Mouse (Mus musculus) v-Abl transformed pro-B cells (cell line): ENCODE results near the gene Pyroxd2.

Experiments
- in situ Hi-C, 2 experiments: fragments of 400-800 bp; cut with MboI; formaldehyde crosslinking; loops; one replicate each; pipeline ENCODE4 v1.15.1; 2025; ENCODE audit not compliant: unreplicated experiment in 2 of 2

Gene Pyroxd2

DNA sequence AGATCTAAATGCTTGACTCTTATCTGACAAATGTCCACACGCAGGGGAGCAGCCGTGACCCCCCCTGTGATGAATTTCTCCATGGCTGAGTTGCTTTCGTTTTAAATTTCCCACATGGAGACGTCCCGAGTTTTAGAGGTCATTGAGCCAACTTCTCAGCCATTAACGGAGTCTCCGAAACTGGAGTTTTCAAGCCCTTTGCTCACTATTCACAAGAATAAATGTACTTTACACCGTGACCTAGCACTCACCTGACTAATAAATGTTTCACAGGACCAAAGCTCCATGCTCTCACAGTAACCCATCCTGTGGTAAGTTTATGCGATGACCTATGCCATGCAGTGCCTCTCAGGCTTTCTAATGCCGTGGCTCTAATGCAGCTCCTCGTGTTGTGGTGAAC, 2.4 kb downstream of the Pyroxd2 start:
- in situ Hi-C loops = no loop called here

DNA sequence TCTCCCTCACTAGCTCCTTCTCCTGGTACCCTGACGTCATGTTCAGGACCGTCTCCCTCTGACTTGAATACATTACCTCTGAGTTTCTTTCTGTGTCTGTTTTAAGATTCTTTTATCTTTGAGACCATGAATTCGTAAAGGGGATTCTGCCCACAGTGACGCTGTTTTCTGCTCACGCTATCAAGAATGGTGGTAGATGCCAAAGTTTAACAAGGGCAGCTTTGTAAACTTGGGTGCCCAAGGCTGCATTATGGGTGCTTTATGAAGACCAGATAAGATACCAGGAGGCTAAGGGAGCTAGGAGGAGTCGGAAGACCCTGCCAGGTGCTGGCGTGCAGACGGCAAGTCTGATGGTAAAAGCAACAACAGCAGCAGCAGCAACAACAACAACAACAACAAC, 5.9 kb downstream of the Pyroxd2 start:
- in situ Hi-C loops = no loop called here

DNA sequence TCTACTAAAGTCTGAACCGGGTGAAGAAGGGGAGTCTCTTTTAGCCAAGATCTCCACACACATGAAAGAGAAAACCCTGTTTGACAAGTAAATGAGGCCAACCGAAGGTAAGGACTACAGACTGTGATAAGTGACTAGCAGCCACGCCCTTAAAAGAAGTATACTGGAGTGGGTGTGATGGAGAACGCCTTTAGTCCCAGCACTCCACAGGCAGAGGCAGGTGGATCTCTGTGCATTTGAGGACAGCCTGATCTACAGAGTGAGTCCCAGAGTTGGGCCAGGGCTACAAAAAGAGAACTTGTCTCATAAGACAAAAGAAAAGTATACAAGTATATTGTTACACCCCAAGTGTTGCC, 6.7 kb downstream of the Pyroxd2 start:
- in situ Hi-C loops = no loop called here

DNA sequence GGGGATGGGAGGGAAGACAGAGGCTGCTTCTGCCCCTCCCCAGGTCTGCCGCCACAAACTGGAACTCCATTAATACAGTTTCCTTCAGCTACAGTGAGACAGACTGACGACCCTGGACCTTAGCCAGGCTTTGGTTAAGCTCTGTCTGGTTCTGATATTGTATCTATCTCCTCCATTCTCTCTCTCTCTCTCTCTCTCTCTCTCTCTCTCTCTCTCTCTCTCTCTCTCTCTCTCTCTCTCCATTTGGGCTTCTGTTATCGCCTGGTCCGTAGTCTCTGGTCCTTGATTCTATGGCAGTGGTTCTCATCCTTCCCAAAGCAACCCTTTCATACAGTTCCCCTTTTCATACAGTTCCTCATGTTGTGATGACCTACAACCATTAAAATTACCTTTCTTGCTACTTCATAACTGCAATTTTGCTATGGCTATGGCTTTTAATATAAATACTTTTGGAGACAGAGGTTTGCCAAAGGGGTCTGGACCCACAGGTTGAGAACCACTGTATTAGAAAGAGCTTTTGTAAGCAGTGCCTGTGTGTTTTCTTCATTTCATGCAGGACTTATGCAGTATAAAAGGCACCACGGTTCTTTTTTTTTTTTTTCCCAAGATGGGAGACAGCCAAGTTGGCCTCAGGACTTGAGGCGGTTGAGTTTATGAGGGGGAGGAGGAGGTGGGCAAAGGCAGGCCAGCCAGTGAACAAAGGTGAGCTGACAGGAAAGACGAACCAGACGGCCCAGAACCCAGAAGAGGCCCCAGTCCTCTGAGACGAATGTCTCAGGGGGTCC, 7.3 kb downstream of the Pyroxd2 start:
- in situ Hi-C loops = no loop called here

DNA sequence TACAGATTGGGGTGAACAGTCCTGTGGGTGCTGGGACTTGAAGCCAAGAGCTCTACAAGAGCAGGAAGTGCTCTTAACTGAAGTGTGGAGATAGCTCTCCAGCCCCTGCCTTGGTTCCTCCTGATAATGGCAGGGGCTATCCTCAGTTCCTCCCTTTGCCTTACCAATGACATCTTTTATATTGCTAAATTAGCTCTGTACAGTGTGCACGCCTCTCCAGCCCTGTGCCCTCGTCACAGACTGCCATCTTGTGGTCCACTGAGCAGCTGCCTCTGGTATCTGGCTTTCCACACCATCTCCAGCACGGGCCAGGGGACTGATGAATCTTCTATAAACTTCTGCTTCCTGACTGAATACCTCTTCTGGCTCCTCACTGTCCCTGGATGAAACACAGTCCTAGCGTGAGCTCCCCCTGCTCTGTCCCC, 8.4 kb downstream of the Pyroxd2 start:
- in situ Hi-C loops = no loop called here

DNA sequence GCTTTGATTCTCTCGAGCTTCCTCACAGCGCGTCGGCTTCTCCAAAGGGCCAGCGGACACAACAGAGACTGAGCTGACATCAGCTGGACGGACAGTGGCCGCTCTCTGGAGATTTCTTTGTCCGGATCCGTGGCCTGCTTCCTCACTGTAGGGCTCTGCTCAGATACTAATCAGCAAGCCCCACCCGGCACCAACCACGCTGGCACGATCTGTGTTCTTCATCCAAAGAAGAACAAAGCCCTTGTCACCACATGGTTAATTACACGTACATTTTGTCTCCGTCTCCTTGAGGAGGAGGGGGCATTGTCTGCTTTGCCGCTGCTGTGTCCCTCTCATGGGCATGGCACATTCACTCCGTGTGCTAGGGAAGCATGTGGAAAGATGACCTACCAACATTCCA, 9.3 kb downstream of the Pyroxd2 start:
- in situ Hi-C loops = no loop called here

DNA sequence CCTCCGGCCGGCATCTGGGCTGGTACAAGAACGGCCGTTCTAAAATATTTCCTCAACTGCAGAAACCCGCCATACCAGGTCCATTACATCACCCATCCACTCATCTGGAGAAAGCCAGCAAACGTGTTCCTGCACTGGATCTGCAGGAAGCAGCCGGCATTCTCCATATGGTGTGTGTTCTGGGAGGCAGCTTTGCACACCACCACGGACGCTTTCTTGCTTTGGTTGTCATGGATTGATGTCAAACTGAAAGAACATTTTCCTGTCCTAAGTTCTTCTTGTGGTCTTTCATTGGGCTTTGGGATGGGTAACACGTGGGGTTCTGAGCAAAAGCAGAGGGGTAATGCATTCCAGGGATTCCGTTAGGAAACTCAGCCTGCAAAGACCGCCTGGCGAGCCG, 10.7 kb downstream of the Pyroxd2 start:
- in situ Hi-C loops = no loop called here

DNA sequence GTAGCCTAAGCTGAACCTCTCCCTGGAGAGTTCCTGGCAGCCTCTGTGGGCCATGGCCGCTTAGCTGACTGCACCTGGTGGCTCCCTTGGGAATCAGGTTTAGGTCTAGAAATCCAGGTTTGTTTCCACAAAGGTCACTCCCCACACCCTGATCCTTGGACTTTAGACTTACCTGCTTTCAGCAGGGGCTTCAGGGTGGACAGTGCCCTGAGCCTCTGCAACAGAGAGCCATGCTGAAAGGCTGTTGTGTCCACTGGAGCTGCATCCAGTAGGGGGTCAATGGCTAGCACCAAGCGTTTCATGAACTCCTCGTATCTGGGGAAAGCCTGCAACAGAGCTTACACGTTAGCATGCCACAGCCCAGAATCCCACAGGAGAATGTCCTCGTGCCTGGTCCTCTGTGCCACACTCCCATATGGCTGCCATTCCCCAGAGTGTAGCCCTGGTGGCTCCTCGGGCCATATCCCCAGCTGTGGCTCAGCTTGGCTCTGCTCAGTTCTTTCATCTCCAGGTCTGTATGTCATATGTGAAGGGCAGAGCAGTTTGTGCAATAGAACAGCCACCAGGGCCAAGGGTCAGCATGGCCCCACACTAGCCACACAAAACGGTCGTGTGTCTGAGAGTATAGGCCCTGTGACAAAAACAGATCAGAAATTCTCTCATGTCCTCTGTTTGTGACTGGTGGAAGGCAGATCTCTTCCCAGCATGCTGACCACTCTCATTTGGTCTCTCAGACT, 12.2 kb downstream of the Pyroxd2 start:
- in situ Hi-C loops = no loop called here

DNA sequence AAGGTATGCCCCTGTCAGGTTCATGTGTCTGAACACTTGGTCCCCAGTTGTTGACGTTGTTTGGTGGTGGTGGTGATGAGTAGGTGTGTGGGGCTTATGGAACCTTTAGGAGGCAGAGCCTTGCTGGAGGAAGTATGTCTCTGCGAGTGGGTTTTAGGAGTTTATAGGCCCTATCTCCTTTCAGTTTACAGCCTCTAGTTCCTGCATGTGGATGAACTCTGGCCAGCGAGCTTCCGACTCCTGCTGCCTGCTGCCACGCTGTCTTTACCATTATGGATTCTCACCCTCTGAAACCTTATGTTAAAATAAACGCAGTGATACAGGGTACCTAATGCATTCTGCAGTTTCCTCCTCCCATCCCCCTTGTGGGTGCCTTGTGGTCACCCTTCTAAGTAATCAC, 12.8 kb downstream of the Pyroxd2 start:
- in situ Hi-C loops = no loop called here

DNA sequence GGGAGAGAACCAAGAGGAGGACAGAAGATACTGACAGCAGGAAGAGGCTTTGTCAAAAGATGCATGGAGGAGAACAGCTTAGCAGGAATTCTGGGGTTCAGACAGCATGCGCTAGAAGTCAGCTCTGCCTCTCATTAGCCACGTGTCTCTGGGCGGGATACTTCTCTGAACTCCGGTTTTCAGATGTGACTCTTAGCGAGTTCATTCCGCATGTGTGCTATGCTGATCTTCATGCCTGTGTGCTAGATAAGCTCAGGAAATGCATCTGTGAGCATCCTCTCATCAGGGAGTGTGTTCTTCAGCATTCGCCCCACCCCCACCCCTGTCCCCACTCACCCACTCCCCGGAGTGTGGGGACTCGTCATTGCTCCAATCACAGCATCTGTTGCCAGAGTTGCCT, 14.8 kb downstream of the Pyroxd2 start:
- in situ Hi-C loops = no loop called here

DNA sequence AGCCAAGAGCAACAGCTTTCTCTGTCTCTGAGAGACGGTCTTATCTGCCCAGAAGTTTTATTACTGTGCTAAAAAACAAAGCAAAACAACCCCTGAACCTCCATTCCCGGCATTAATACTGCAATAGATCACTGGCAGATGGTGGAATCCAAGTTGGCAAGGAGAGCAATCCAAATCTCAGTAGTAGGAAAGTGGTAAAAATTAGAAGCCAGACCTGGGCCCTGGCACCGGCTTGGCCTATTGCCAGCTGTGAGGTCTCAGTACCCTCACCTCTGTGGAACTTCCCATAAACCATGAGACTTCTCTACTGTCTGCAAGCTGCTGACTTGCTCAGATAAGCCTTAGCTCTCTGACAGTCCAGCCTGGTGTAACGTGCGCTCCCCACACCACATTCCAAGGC, 17.6 kb downstream of the Pyroxd2 start:
- in situ Hi-C loops = no loop called here

DNA sequence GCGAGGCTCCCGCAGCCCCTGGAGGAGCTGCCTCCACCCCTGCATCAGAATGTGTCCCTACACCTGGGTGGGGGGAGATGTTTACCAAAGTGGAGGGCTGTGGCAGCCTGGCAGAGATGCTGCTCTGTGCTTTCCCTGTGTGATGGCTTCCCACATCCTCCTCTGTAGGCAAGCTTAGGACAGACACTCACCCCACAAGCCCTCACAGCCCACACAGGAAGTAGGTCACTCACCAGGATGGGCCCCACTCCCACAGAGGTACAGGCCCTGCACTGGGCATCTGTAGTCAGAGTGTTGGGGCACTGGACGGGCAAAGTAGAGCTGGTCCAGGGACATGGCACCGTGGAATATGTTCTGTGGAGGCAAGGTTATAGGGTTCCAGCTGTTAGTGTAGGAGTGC, 25.2 kb downstream of the Pyroxd2 start:
- in situ Hi-C loops = no loop called here

DNA sequence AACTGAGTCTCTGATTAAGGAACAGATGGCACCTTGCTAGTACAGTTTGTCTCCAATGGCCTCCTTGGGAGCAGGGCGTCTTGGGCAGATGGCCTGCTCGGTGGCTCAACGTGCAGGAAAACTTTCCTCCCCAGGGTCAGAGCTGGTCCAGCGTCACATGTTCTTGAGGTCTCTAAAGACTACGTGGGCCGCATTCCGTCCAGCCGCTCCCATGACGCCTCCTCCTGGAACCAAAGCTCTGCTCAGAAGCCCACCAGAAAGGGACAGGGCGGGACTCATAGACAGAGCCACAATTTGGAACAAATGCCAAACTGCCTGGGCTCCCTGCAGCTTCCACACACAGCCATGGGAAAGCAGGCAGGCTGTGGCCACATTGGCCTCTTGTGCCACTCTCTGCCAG, 25.8 kb downstream of the Pyroxd2 start:
- in situ Hi-C loops = no loop called here

DNA sequence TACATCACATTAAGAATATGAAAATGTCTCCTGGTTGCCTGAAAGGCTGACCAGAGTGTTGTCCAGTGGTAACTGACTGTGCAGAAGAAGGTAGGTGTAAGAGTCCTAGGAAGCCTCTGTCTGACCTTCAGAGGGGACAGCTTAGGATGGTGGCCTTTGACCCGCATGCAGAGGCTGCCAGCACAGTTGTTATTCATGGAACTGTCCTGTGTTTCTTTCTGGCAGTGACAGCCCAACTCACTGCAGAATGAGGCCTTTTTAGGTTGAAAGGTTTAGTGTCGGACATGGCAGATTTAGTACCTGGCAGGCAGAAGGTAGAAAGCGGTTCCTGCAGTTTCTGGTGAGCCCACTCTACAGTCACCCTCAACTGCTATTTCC, 26.6 kb downstream of the Pyroxd2 start:
- in situ Hi-C loops = no loop called here

DNA sequence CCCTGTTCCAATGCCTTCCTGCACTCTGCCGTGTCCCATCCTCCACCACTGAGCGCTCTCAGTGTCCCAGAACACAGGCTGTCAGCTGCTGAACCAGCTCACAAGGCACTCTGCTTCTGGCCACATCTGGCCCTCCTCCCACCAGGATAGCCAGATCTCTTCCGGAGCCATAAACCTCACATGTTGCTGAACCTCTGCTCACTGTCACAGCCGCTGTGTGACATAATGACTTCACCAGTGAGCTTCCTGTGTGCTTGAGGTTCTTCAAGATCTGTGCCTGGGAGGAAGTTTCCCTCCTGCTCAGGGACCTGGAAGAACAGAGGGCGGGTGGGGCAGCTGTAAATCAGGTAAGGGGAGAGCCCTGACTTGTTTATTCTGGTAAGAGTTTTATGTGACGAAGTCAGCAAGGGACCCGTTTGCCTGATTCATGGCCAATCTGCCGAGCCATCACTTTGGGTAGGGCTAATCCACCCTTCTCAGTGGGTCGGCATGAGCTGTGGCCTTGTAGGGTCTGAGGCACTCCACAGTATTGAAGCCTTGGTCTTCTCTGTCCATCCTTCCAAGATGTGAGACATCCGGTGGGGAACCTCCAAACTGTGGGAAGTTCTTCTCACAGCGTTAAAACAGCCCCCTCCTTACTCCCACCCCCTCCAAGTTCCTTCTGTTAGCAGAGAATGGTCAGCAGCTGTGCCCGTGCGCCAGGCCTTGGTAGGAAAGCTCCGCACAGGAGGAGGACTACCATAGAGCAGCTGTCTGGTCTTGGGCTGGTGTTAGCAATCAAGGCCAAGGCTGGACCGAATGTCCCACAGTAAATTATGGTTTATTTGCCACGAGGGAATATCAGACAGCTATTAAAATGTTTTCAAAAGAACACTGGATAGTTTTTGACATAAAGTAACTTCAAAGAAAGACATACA, 27.3 kb downstream of the Pyroxd2 start:
- in situ Hi-C loops = no loop called here

DNA sequence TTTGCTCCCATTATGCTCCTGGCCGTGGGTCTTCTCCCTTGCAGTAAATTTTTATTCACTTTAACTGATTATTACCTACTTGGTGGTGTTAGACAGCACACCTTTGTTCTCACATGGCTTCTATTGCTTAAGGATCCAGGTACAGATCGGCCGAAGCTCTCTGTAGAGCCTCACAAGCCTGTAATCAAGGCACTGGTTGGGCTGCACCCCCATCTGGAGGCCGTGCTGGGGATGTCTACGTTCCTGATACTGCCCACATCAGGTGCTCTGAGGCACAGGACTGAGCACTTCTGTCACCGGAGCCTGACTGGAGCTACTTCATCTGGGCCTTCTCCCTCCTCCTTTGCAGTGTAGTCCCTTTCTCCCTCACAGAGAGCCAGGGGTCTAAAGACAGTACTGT, 29.3 kb downstream of the Pyroxd2 start:
- in situ Hi-C loops = no loop called here

DNA sequence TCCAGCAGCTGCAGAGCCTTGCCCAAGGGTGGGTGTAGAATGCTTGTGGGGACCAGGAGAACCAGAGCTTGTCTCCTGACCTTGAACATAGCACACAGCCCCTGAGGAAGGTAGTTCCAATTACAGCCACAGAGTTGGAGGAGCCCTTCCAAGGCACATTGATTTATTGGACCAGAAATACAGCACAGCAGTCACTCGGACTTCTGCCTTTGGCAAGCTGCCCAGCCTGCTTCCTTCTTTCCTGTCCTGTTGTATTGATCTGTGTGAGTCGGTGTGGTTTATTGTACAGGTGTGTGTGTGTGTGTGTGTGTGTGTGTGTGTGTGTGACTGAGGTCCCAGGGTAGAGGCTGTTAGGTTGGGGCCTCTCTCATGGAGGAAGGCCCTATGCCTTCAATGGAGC, 30.1 kb downstream of the Pyroxd2 start:
- in situ Hi-C loops = no loop called here

DNA sequence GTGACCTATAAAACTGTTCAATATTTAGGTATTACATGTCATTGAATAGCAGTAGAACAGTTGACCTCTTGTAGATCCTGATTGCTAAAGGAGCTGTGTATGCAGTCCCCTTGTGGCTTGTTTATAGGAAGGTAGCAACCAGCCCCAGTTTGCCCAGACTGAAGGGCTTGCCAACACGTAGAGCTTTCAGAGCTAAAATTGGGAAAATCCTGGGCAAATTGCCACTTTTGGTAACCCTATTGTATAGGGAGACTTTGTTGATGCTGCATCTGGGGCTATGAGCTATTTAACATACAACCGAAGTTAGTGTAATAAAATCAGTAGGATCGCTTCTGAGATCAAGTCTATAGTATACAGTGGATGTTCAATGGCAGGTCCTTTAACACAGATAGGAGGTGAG, 34.5 kb downstream of the Pyroxd2 start:
- in situ Hi-C loops = no loop called here

DNA sequence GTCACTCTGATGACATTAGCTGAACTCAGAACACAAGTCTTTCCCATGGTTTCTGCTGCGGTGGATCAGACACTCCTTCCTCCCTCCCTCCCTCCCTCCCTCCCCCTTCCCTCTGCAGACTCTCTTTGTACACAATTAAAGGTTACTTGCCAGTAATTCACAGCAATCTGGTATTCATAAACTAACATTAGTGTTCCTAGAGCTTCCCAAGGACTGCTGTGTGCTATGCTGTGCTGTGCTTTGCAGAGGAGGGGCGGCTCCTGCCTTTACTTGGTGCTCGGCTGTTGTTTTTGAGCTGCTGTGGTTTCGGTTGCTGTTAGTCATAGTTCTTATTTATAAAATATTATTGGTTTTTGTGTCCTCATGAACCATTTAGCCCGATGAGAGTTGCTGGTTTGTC, 34.9 kb downstream of the Pyroxd2 start:
- in situ Hi-C loops = no loop called here

DNA sequence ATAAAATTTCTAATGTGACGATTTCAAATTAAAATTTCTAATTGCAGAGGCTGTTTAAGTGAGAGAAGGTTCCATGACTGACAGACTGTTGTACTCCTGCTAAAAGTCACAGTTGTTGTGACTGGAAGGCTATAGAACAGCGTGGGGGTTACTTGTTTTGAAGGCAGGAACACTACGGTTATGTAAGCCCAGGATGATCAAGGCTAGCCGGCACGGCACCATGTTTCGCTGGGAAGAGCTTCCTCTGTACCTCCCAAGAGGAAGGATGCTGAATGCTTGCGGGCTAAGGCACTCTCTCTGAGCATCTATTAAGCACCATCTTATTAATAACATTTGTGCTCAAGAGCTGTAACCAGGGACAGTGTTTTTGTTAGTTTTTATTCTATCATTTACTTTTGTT, 36.1 kb downstream of the Pyroxd2 start:
- in situ Hi-C loops = no loop called here

DNA sequence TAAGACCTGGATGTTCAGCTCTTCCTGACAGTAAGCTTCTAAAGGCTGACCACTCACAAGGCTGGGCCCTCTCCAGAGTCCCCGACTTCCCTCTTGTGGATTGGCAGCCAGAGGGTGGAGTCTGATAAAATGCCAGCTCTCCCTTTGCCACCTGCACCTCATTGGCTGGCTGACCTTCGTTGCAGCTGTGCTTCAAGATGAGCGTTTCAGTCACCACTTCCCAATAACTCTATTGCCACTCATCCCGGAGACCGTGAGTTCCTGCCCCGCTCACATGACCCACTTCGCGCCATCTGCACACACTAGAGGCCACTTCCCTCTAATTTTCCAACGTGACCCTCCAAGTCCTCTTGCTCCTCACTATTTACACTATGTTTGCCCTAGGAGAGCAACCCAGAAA, 38.8 kb downstream of the Pyroxd2 start:
- in situ Hi-C loops = no loop called here
